Mouse (Mus musculus) lung, adult 2 months (tissue): ENCODE results near the gene Surf2.

ENCODE experiments used
- CTCF ChIP-seq: fragments of 200-500 bp; IDR thresholded peaks from 2 replicates; pipeline ENCODE4 v1.5.1; 2011; ENCODE audit warnings: mild to moderate bottlenecking, low read length, control low read depth; ENCODE audit not compliant: insufficient read depth
- POLR2A ChIP-seq: fragments of 200-500 bp; IDR thresholded peaks from 2 replicates; pipeline ENCODE4 v1.6.1; 2011; ENCODE audit warnings: low read depth, mild to moderate bottlenecking, control low read depth, low read length, borderline replicate concordance; ENCODE audit errors: extremely low read depth

- TF ChIP-seq CTCF: no peak
- no peak for TF ChIP-seq POLR2A
These were observed 19.1 kb downstream of the Surf2 start for GRCm38 (mm10) chr2:26935286-26935685.
